Mouse (Mus musculus) stomach, embryonic 15.5 days (tissue): Measurements from ENCODE around the gene Kdm1b. TPM values are rescaled to one million over a fixed set of nuclear protein-coding genes. Genes with fewer than 3 reads are reported as not detected.

Source experiments
- ATAC-seq: fragments of 200-750 bp; cut with Nextera tagmentation; 2 replicates; pipeline ENCODE4 v1.8.0; 2017; ENCODE audit warnings: low read depth, moderate number of reproducible peaks, moderate TSS enrichment; ENCODE audit not compliant: insufficient read depth, low FRiP score
- H3K27ac ChIP-seq: fragments of 300-500 bp; sonication (generic); 2 replicates; pipeline ENCODE4 v1.5.1; 2015; ENCODE audit warnings: mild to moderate bottlenecking, inconsistent platforms
- H3K27me3 ChIP-seq: fragments of 300-500 bp; sonication (generic); replicated peaks from 2 replicates; pipeline ENCODE4 v1.6.1; 2015; ENCODE audit warnings: inconsistent platforms
- H3K36me3 ChIP-seq: fragments of 300-500 bp; sonication (generic); 2 replicates; pipeline ENCODE4 v1.6.1; 2015; ENCODE audit warnings: inconsistent platforms
- H3K4me1 ChIP-seq: fragments of 300-500 bp; sonication (generic); 2 replicates; pipeline ENCODE4 v1.6.1; 2015; ENCODE audit warnings: inconsistent platforms
- H3K4me2 ChIP-seq: fragments of 300-500 bp; sonication (generic); 2 replicates; pipeline ENCODE4 v1.6.1; 2015; ENCODE audit warnings: mild to moderate bottlenecking, inconsistent platforms
- H3K4me3 ChIP-seq: fragments of 300-500 bp; sonication (generic); replicated peaks from 2 replicates; pipeline ENCODE4 v1.5.1; 2015; ENCODE audit warnings: inconsistent platforms
- H3K9ac ChIP-seq: fragments of 300-500 bp; sonication (generic); 2 replicates; pipeline ENCODE4 v1.6.1; 2015; ENCODE audit warnings: inconsistent platforms
- H3K9me3 ChIP-seq: fragments of 300-500 bp; sonication (generic); 2 replicates; pipeline ENCODE4 v1.6.1; 2016; ENCODE audit warnings: inconsistent platforms
- WGBS: fragments of 180-500 bp; shearing (Covaris S2); methylation state at CpG from one replicate; pipeline ENCODE4 v1.1.7; 2015; 5-methylcytosine and 5-hydroxymethylcytosine counted together
- polyA plus RNA-seq: library from polyadenylated mRNA; unstranded; fragments of >200 nt; fragmentation: Nextera tagmentation; extraction: Ambion mirVana; gene quantifications from 2 replicates; pipeline ENCODE4 v1.2.1, GENCODE M21; 2015

Kdm1b gene
- polyA plus RNA-seq, 1 experiment from 2014 or later, result 12.8 TPM

DNA sequence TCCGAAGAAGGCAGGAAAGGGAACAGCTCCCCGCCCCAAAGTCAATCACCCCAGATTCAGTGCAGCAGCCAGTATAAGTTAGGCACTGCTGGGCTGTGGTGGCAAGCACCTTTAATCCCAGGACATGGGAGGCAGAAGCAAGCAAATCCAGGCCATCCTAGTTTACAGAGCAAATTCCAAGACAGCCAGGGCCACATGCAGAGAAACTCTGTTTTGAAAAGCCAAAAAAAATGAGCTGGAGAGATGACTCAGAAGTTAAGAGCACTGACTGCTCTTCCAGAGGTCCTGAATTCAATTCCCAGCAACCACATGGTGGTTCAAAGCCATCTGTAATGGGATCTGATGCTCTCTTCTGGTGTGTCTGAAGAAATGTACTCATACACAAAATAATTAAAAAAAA, 50.5 kb downstream of the Kdm1b start:
- Histone ChIP-seq H3K27me3 (no peaks in the 10 kb centered on the region), H3K27ac (no peak overlapping the region), H3K9ac (no peak overlapping the region), H3K4me3 (no peak overlapping the region), H3K4me1 (no peaks in the 10 kb centered on the region), H3K36me3 (peaks cover 26% of the 10 kb centered on the region), H3K9me3 (no peaks in the 10 kb centered on the region), H3K4me2 (no peak overlapping the region)
- 87% methylated on average over 2 of the region's 2 CpGs for WGBS
- ATAC-seq, result no peak

DNA sequence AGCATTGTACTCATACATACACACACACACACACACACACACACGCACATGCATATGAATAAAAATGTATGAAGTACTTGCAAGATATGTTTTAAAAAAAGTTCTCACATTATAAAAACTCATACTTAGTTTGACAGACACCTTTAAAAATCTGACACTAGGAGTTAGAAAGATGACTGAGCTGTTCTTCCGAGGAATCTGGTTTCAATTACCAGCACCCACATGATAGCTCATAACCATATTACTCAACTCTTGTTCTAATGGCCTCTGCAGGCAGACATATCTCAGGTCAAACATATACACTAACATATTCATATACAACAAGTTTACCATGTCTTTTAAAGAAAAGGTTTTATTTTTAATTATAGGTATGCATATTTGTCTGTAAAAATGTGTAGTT, 53.3 kb downstream of the Kdm1b start:
- Histone ChIP-seq H3K36me3 (peaks cover 27% of the 10 kb centered on the region), H3K9me3 (no peaks in the 10 kb centered on the region)

DNA sequence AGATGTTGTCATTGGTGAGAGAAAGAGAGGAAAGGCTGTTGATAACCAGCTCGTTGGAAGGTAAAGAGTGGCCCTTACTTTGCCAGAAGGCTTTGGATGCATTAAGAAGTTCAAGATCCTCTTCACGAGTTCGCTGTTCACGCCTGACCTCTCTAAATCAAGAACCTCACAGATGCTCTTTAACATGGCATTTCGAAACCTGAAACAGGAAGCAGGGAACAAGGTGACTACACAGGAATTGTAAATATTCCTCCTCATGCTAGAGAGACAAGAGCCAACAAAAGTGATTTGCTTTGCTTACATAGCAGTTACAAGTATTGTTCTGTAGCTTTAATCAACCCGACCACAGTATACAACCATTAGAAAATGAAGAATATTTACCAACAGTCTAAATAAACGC, 56.0 kb downstream of the Kdm1b start:
- no peak overlapping the region for H3K9ac ChIP-seq
- WGBS, result 74% methylated on average over 7 of the region's 7 CpGs
- no peak overlapping the region for H3K27ac ChIP-seq
- H3K4me2 ChIP-seq, result no peak overlapping the region
- no peaks in the 10 kb centered on the region for H3K9me3 ChIP-seq
- no peak for ATAC-seq
- H3K36me3 ChIP-seq, result peaks cover 22% of the 10 kb centered on the region
- peaks cover 12% of the 10 kb centered on the region for H3K4me1 ChIP-seq
- H3K27me3 ChIP-seq, result no peaks in the 10 kb centered on the region
- no peak overlapping the region for H3K4me3 ChIP-seq

More for the DNA sequence above, 53.3 kb downstream of the Kdm1b start:
- Histone ChIP-seq H3K27ac (no peak overlapping the region), H3K4me1 (no peaks in the 10 kb centered on the region), H3K27me3 (no peaks in the 10 kb centered on the region), H3K9ac (no peak overlapping the region), H3K4me2 (no peak overlapping the region), H3K4me3 (no peak overlapping the region)
- ATAC-seq, result no peak
- 79% methylated on average over 2 of the region's 2 CpGs for WGBS

DNA sequence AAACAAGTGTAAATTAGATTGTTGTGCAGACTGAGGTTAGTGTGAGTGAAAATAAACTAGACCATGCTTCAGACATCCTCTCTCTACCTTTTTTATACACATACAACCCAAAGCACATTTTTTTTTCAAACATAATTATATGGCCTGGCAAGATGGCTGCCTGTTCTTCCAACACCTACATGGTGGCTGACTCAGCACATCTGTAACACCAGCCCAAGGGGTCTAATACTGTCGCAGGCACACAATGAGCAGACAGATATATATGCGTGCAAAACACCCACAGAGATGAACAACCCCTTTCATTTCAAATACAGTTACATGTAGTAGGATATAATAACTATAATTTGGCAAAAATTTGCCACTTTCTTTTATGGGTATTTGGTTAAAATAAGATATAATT, 57.3 kb downstream of the Kdm1b start:
- Histone ChIP-seq H3K27me3 (no peaks in the 10 kb centered on the region), H3K27ac (no peak overlapping the region), H3K9me3 (no peaks in the 10 kb centered on the region), H3K4me2 (no peak overlapping the region), H3K4me3 (no peak overlapping the region), H3K9ac (no peak overlapping the region), H3K4me1 (peaks cover 14% of the 10 kb centered on the region), H3K36me3 (peaks cover 16% of the 10 kb centered on the region)
- 88% methylated on average over 2 of the region's 2 CpGs for WGBS
- ATAC-seq, result no peak

DNA sequence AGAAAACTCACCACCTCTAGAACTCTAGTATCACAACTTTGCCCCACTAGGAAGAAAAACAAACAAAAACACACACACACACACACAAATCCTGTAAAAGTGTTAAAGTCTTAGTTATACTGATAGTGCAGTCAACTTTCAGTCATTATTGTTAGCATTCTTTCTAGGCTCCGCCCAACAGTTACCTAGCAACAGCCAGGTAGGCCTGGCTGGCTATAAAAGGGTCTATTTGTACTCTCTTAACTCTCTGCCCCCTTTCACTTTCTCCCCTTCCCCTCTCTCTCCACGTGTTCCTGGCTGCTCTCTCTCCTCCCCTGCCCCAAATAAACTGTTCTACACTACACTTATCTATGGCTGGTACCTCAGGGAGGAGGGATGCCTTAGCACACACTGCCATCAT, 60.8 kb downstream of the Kdm1b start:
- Histone ChIP-seq H3K9ac (no peak overlapping the region), H3K4me1 (peaks cover 14% of the 10 kb centered on the region), H3K36me3 (peaks cover 5% of the 10 kb centered on the region; the same call in 1 of the 2 replicates), H3K9me3 (no peaks in the 10 kb centered on the region), H3K27ac (no peak overlapping the region), H3K4me2 (peak overlapping the region; percentile 74), H3K4me3 (peak overlapping the region; percentile 96), H3K27me3 (no peaks in the 10 kb centered on the region)
- WGBS, result 20% methylated on average over 2 of the region's 2 CpGs
- no peak for ATAC-seq

DNA sequence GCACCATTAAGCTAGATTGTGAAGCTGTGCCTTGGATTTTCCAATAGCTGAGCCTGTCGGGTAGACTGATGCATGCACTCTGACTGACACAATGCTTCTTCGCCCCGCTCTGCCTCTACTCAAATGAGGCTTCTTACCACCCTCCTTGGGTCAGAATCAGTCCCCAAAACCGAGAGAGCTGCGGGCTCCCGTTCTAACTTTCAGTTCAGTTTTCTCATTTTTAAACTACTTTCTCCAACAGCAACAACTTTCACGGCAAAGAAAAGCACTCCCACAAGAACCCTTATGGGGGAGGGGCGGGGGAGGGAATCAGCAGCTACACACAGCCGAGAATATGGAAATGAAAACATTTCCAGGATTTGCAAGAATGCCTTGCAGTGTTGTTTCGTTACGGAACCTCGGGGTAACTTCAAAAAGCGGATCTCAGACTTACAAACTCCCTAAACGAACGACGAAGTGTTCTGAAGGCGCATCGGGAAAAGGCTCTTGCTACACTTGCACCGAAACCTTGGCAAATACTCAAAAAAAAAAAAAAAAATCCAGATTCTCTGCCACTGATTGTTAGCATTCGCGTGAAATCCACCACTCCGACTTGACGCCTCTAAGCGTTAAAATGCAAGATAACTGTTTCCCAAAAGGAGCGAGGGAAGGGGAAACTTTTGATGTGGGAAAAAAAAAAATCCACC, 61.7 kb downstream of the Kdm1b start:
- Histone ChIP-seq H3K9ac (peak overlapping the region; percentile 87), H3K27ac (peak overlapping the region; percentile 100), H3K9me3 (no peaks in the 10 kb centered on the region), H3K4me2 (peak overlapping the region; percentile 74), H3K4me1 (peaks cover 14% of the 10 kb centered on the region), H3K4me3 (peak overlapping the region; percentile 96), H3K27me3 (no peaks in the 10 kb centered on the region), H3K36me3 (peaks cover 3% of the 10 kb centered on the region; the same call in 1 of the 2 replicates)
- no peak for ATAC-seq
- under 1% methylated on average over 25 of the region's 25 CpGs for whole genome bisulfite sequencing

DNA sequence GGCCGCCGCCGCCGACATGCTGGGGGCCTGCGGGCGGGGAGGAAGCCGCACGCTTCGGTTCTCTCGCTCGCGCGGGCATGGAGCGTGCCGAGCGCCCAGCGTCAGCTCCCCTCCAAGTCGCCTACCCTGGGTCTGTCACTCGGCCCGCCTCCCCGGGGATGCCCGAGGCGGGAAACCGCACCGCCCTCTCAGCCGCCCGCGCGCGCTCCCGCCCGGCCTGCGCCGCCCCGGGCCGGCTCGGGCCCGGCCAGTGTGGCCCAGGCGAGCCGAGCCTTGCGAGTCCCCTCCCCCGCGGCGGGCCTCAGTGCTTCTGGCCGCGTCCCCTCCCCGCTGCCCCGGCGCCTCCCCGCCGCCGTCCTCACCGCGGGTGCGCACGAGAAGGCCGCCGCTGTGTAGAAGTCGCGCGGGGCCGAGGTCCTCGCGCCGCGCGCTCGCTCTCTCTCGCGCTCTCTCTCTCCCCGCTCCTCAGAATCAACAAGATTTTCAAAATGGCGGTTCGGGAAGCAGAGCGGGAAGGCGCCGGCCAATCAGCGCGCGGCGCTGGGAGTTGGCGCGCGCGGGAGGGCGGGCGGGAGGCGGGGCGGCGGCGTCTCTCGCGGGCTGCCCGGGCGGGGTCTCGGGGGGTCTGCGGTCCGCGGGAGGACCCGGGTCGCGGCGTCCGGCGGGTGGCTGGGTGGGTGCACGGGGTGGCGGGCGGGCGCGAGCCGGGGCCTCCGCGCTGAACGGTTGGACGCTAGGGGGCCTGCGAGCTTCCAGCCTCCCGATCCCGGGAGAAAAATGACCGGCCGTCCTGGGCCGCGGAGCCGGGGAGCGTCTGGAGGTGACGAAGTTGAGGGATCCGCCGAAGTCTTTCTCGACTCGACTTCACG, 62.6 kb downstream of the Kdm1b start, which contains the start of gene Dek:
Gene Dek (minus strand): TSS at position 491 of the 869 bp plus-strand sequence.
- peak within 1 kb of the TSS; percentile 96 for H3K4me3 ChIP-seq
- H3K4me2 ChIP-seq, result peak within 1 kb of the TSS; percentile 74
- no peaks in the 10 kb centered on the region for H3K9me3 ChIP-seq
- no peaks in the 10 kb centered on the region for H3K36me3 ChIP-seq
- ATAC-seq, result peak; percentile 90
- peak within 1 kb of the TSS; percentile 100 for H3K27ac ChIP-seq
- H3K9ac ChIP-seq, result peak within 1 kb of the TSS; percentile 87
- under 1% methylated on average over 113 of the region's 129 CpGs for WGBS
- no peaks in the 10 kb centered on the region for H3K27me3 ChIP-seq
- H3K4me1 ChIP-seq, result peaks cover 14% of the 10 kb centered on the region

DNA sequence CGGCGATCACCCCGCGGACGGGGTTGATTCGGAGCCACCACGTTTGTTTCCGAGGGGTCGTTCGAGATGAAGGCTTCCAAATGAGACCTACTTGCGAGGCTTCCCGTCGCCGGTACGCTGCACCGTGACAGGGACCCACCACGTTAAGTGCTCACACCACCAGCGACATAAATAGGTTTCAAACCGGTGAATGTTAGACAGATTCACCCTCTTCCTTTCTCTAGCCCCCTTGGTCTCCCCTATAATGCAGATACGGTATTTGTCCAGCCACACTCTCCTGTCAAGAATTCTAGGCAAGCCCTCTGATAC, 63.2 kb downstream of the Kdm1b start:
- Histone ChIP-seq H3K27me3 (no peaks in the 10 kb centered on the region), H3K9me3 (no peaks in the 10 kb centered on the region), H3K4me2 (peak overlapping the region; percentile 74), H3K36me3 (no peaks in the 10 kb centered on the region), H3K4me3 (peak overlapping the region; percentile 96), H3K9ac (peak overlapping the region; percentile 59), H3K4me1 (peaks cover 14% of the 10 kb centered on the region), H3K27ac (peak overlapping the region; percentile 100)
- WGBS, result under 1% methylated on average over 20 of the region's 20 CpGs
- ATAC-seq, result no peak

DNA sequence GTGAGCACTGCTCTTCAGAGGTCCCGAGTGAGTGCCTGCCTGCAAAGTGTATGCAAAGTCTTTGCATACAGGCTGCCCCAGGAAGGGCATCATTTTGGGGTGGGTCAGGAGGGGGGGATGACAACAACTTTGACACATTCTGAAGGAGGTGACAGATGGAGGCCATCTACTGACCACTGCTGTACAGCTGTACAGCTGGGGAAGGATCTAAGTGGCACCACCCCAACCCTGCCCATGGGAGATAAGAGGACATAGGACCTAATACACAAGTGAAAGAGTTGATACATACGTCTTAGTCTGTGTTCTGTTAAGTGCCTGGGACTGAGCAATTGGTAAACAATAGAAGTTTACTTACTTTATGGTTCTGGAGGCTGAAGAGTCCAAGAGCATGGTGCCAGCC, 65.9 kb downstream of the Kdm1b start:
- Histone ChIP-seq H3K4me3 (no peak overlapping the region), H3K4me2 (no peak overlapping the region), H3K9me3 (no peaks in the 10 kb centered on the region), H3K27me3 (no peaks in the 10 kb centered on the region), H3K9ac (no peak overlapping the region), H3K36me3 (no peaks in the 10 kb centered on the region), H3K4me1 (peaks cover 1% of the 10 kb centered on the region; the same call in 1 of the 2 replicates), H3K27ac (no peak overlapping the region)
- peak; percentile 57; the same call in 1 of the 2 replicates for ATAC-seq
- 54% methylated on average over 2 of the region's 2 CpGs for WGBS

DNA sequence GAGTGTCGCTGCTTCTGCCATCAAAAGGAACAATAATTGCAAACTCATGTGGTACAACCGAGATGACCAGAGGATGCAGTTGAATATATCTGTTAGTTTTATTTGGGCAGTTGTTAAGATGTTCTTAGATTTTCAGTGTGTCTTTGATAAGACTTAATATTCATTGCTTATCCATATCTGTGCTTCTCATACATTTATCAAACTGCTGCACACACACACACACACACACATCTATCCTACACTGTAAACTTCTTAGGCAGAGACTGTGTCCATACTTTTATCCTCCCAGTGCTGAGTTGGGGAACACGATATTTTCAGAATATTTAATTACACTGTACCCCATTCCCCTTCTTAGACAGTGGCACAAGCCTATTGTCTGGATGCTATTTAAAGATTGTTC, 67.9 kb downstream of the Kdm1b start:
- no peaks in the 10 kb centered on the region for H3K9me3 ChIP-seq
- no peak overlapping the region for H3K4me2 ChIP-seq
- no peak for ATAC-seq
- H3K4me1 ChIP-seq, result no peaks in the 10 kb centered on the region
- no peaks in the 10 kb centered on the region for H3K36me3 ChIP-seq
- no peak overlapping the region for H3K9ac ChIP-seq
- H3K4me3 ChIP-seq, result no peak overlapping the region
- no peaks in the 10 kb centered on the region for H3K27me3 ChIP-seq
- WGBS, result 75% methylated on average over 3 of the region's 3 CpGs
- no peak overlapping the region for H3K27ac ChIP-seq

DNA sequence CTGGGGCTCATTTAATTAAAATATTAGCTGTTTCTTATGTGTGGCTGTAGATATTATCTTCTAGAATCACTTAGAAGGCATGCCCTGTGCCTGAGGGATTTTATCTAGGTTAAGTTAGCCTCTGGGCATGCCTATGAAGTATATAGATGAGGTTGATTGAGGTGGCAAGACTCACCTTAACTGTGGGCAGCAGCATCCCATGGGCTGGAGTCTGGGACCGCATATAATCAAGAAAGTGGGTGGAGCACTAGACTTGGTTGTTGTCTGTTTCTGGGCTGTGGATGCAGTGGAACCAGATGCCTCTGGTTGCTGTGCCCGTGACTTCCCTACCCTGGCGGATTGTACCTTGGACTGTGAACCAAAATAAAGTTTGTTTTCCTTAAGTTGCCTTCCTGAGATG, 68.8 kb downstream of the Kdm1b start:
- H3K4me1 ChIP-seq, result no peaks in the 10 kb centered on the region
- H3K27me3 ChIP-seq, result no peaks in the 10 kb centered on the region
- H3K36me3 ChIP-seq, result no peaks in the 10 kb centered on the region
- no peak overlapping the region for H3K4me3 ChIP-seq
- 78% methylated on average over 3 of the region's 3 CpGs for WGBS
- H3K9me3 ChIP-seq, result no peaks in the 10 kb centered on the region
- H3K4me2 ChIP-seq, result no peak overlapping the region
- H3K9ac ChIP-seq, result no peak overlapping the region
- no peak for ATAC-seq
- H3K27ac ChIP-seq, result no peak overlapping the region

DNA sequence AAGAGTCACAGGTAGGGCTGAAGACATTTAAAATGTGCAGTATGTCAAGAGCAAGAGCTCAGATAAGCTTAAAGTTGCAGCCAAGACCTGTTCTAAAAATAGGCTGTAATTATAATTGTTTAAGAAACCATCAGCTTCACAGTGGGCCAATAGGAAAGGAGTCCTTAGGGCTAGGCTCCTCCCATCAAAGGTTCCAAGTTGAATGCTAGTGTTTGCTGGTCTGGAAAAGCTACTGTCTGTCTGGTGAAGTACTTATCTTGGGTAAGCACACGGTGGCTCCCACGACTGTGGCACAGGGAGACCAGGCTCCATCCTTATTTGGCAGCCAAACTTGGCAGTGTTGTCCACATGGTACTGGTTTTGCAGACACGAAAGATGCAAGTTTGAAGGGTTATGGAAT, 69.6 kb downstream of the Kdm1b start:
- Histone ChIP-seq H3K36me3 (no peaks in the 10 kb centered on the region), H3K9me3 (no peaks in the 10 kb centered on the region), H3K4me2 (no peak overlapping the region), H3K4me3 (no peak overlapping the region), H3K27me3 (no peaks in the 10 kb centered on the region), H3K4me1 (no peaks in the 10 kb centered on the region), H3K27ac (no peak overlapping the region; the same call in 1 of the 2 replicates), H3K9ac (no peak overlapping the region)
- peak; percentile 76 for ATAC-seq
- WGBS, result 49% methylated on average over 3 of the region's 3 CpGs
